Mouse (Mus musculus) midbrain, embryonic 15.5 days (tissue): Measurements from ENCODE around the gene Mlh1. TPM values are rescaled to one million over a fixed set of nuclear protein-coding genes. Genes with fewer than 3 reads are reported as not detected.

Source experiments
- ATAC-seq: fragments of 200-750 bp; cut with Nextera tagmentation; replicated peaks from 2 replicates; pipeline ENCODE4 v1.8.0; 2017; ENCODE audit warnings: moderate TSS enrichment
- H3K27ac ChIP-seq: fragments of 300-500 bp; sonication (generic); 2 replicates; pipeline ENCODE4 v1.5.1; 2015; ENCODE audit warnings: mild to moderate bottlenecking, inconsistent platforms
- H3K27me3 ChIP-seq: fragments of 300-500 bp; sonication (generic); replicated peaks from 2 replicates; pipeline ENCODE4 v1.6.1; 2015; ENCODE audit warnings: inconsistent platforms
- H3K36me3 ChIP-seq: fragments of 300-500 bp; sonication (generic); replicated peaks from 2 replicates; pipeline ENCODE4 v1.6.1; 2015; ENCODE audit warnings: inconsistent platforms
- H3K4me1 ChIP-seq: fragments of 300-500 bp; sonication (generic); 2 replicates; pipeline ENCODE4 v1.6.1; 2015; ENCODE audit warnings: inconsistent platforms
- H3K4me2 ChIP-seq: fragments of 300-500 bp; sonication (generic); 2 replicates; pipeline ENCODE4 v1.6.1; 2015; ENCODE audit warnings: inconsistent platforms, mild to moderate bottlenecking, moderate library complexity
- H3K4me3 ChIP-seq: fragments of 300-500 bp; sonication (generic); 2 replicates; pipeline ENCODE4 v1.5.1; 2015; ENCODE audit warnings: mild to moderate bottlenecking, inconsistent platforms
- H3K9ac ChIP-seq: fragments of 300-500 bp; sonication (generic); 2 replicates; pipeline ENCODE4 v1.6.1; 2015; ENCODE audit warnings: mild to moderate bottlenecking, inconsistent platforms
- H3K9me3 ChIP-seq: fragments of 300-500 bp; sonication (generic); 2 replicates; pipeline ENCODE4 v1.6.1; 2016; ENCODE audit warnings: inconsistent platforms
- WGBS: fragments of 180-500 bp; shearing (Covaris S2); methylation state at CpG from one replicate; pipeline ENCODE4 v1.1.7; 2015; ENCODE audit warnings: mixed read lengths; 5-methylcytosine and 5-hydroxymethylcytosine counted together
- polyA plus RNA-seq: library from polyadenylated mRNA; unstranded; fragments of >200 nt; fragmentation: Nextera tagmentation; extraction: Ambion mirVana; gene quantifications from 2 replicates; pipeline ENCODE4 v1.2.1, GENCODE M21; 2015

The Mlh1 gene
- polyA plus RNA-seq, 1 experiment from 2014 or later, result 31.3 TPM

DNA sequence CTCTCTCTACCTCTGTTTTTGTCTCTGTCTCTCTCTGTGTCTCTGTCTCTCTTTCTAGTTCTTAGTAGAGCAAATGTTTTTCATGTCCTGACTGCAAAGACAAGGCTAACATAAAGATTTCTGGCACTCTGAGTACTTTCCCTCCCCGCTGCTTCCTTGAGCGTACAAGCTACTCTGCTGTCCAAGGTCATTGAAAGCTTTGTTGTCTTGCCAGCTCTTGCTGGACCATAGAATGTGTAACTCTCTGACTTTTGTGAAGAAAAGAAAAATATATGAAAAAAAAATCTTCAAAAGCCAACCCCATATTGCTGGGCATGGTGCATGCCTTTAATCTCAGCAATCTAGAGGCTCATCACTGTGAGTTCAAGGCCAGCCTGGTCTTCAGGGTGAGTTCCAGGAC lies 27.0 kb upstream of the Mlh1 start:
- H3K36me3 ChIP-seq, result no peaks in the 10 kb centered on the region
- 71% methylated on average over 2 of the region's 2 CpGs for WGBS
- H3K9me3 ChIP-seq, result no peaks in the 10 kb centered on the region
- H3K4me1 ChIP-seq, result no peaks in the 10 kb centered on the region
- no peak overlapping the region for H3K4me3 ChIP-seq
- H3K27me3 ChIP-seq, result no peaks in the 10 kb centered on the region
- ATAC-seq, result no peak
- no peak overlapping the region for H3K9ac ChIP-seq
- H3K27ac ChIP-seq, result no peak overlapping the region
- no peak overlapping the region for H3K4me2 ChIP-seq

DNA sequence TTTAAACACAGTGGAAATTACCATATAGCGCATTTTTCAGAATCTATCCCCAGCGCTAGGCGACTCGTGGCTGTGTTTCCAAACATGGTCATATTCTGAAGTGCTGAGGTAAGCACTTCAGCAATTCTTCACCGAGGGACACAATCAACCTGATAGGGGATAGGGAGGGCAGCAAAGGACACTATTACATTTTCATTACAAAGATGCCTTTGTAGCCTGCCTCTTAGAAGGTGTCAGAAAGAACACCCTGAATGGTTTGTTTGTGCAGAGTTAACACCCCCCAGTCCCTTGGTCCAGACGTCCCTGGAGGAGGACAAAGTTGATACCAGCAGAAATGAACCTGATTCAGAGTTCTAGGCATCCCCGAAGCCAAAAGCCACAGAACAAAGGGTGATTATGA lies 24.8 kb upstream of the Mlh1 start:
- no peak overlapping the region for H3K9ac ChIP-seq
- WGBS, result 67% methylated on average over 7 of the region's 7 CpGs
- no peaks in the 10 kb centered on the region for H3K9me3 ChIP-seq
- H3K27me3 ChIP-seq, result no peaks in the 10 kb centered on the region
- H3K4me1 ChIP-seq, result no peaks in the 10 kb centered on the region
- no peak overlapping the region for H3K27ac ChIP-seq
- no peak overlapping the region for H3K4me3 ChIP-seq
- ATAC-seq, result no peak
- H3K36me3 ChIP-seq, result no peaks in the 10 kb centered on the region
- no peak overlapping the region for H3K4me2 ChIP-seq

DNA sequence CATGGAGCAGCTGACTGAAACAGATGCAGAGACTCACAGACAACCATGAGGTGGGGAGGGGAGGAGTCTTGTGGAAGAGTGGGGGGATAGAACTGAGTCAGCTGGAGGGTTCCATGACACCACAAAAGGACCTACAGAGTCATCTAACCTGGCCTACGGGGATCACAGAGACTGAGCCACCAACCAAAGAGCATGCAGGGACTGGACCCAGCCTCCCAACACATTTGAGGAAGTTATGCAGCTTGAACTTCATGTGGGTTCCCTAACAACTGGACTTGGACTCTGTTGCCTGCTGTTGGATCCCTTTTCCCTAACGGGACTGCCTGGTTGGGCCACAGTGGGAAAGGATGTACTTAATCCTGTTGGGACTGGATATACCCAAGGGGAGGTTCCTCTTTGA lies 23.7 kb upstream of the Mlh1 start:
- Histone ChIP-seq H3K9ac (no peak overlapping the region), H3K4me3 (no peak overlapping the region), H3K27ac (no peak overlapping the region), H3K4me2 (no peak overlapping the region), H3K4me1 (peaks cover 2% of the 10 kb centered on the region; the same call in 1 of the 2 replicates), H3K36me3 (no peaks in the 10 kb centered on the region), H3K9me3 (no peaks in the 10 kb centered on the region), H3K27me3 (no peaks in the 10 kb centered on the region)
- 75% methylated on average over 2 of the region's 2 CpGs for WGBS
- no peak for ATAC-seq

DNA sequence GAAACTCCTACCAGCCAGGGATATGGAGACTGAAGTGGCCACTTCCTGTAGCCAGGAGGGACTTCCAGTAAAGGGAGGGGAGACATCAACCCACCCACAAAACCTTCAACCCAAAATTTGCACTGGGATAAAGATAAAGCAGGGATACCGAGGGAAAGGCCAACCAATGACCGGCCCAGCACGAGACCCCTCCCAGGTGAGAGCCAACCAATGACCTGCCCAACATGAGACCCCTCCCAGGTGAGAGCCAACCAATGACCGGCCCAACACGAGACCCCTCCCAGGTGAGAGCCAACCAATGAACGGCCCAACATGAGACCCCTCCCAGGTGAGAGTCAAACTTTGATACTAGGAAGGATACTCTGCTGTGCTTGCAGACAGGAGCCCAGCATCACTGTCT lies 23.3 kb upstream of the Mlh1 start:
- H3K9ac ChIP-seq, result no peak overlapping the region
- no peaks in the 10 kb centered on the region for H3K27me3 ChIP-seq
- H3K4me1 ChIP-seq, result peaks cover 6% of the 10 kb centered on the region
- WGBS, result 91% methylated on average over 6 of the region's 6 CpGs
- no peak overlapping the region for H3K27ac ChIP-seq
- no peak overlapping the region for H3K4me3 ChIP-seq
- no peaks in the 10 kb centered on the region for H3K9me3 ChIP-seq
- ATAC-seq, result no peak
- H3K36me3 ChIP-seq, result no peaks in the 10 kb centered on the region
- H3K4me2 ChIP-seq, result no peak overlapping the region

DNA sequence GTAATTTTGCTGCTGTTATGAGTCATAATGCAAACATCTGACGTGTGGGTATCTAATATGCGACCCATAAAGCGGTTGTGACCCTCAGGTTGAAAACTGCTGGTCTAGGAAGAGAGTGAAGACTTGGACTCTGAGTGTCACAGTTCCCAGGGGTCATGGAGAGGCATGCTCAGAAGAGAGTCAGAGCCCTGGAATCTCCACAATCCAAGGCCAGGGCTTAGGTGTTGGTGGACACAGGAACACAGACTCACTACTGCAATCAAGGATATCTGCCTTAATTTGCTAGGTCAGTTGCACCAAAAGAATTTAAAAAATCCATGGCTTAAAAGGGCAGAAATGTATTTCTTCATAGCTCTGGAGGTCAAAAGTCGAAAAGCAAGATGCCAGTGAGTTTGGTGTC lies 21.6 kb upstream of the Mlh1 start:
- WGBS, result 86% methylated on average over 4 of the region's 4 CpGs
- H3K4me1 ChIP-seq, result peaks cover 11% of the 10 kb centered on the region

DNA sequence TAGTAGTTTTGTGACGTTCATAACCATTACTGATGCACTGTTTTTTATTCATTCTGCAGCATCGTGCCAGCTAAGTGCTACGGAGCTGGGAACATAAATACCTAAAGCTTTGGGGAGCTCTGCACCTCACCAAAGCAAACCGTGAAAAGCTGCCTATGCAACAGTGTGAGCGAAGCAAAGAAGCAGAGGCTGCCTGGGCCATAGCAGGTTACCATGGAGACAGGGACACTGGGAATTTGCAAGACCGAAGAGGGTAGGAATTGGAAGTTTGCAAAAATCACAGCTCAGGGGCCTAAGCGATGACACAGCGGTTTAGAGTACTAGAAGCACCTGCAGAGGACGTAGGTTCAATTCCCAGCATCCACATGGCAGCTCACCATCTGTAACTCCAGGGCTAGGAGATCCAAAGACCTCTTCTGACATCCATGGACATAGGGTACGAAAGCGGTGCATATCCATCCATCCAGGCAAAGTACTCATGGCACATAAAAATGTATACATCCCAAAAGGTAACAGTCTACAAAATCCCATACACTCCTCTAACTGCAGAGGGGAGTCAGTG lies 19.0 kb upstream of the Mlh1 start:
- H3K36me3 ChIP-seq, result no peaks in the 10 kb centered on the region
- no peaks in the 10 kb centered on the region for H3K27me3 ChIP-seq
- H3K9me3 ChIP-seq, result no peaks in the 10 kb centered on the region
- H3K9ac ChIP-seq, result no peak overlapping the region
- H3K4me1 ChIP-seq, result peaks cover 17% of the 10 kb centered on the region
- H3K4me3 ChIP-seq, result no peak overlapping the region
- no peak overlapping the region for H3K4me2 ChIP-seq
- ATAC-seq, result peak; percentile 67; the same call in 1 of the 2 replicates
- no peak overlapping the region for H3K27ac ChIP-seq
- WGBS, result 57% methylated on average over 11 of the region's 11 CpGs

More for the DNA sequence above, 21.6 kb upstream of the Mlh1 start:
- Histone ChIP-seq H3K36me3 (no peaks in the 10 kb centered on the region), H3K4me3 (no peak overlapping the region), H3K9me3 (no peaks in the 10 kb centered on the region), H3K4me2 (no peak overlapping the region), H3K27ac (no peak overlapping the region), H3K9ac (no peak overlapping the region), H3K27me3 (no peaks in the 10 kb centered on the region)
- ATAC-seq, result no peak

DNA sequence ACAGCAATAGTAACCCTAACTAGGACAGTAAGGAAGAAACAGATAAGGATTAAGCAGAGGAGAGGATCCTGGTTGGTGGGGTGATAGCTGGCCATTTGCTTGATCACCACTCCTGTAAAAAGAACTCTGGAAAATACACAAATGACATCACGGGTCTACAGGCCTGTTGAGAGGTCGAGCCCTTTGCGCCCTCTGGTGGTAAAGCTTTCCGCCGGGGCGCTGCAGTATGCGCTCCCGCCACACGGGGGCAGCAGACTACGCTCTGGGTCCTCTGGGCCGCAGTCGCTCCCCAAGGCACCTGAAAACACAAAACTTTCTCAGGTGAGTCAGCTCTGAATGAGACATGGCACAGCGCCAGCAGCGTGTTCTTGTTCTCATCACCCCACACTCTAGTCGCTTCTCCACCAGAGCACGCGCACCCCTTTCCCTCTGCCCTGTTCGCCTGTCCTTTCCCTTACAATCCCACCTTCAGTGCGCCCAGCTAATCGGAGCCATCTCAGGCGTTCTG lies 18.3 kb upstream of the Mlh1 start:
- Histone ChIP-seq H3K4me2 (peak overlapping the region; percentile 17; the same call in 1 of the 2 replicates), H3K27ac (no peak overlapping the region), H3K36me3 (no peaks in the 10 kb centered on the region), H3K27me3 (no peaks in the 10 kb centered on the region), H3K9ac (no peak overlapping the region), H3K4me3 (no peak overlapping the region), H3K4me1 (peaks cover 23% of the 10 kb centered on the region), H3K9me3 (no peaks in the 10 kb centered on the region)
- WGBS, result 17% methylated on average over 21 of the region's 21 CpGs
- ATAC-seq, result peak; percentile 59

DNA sequence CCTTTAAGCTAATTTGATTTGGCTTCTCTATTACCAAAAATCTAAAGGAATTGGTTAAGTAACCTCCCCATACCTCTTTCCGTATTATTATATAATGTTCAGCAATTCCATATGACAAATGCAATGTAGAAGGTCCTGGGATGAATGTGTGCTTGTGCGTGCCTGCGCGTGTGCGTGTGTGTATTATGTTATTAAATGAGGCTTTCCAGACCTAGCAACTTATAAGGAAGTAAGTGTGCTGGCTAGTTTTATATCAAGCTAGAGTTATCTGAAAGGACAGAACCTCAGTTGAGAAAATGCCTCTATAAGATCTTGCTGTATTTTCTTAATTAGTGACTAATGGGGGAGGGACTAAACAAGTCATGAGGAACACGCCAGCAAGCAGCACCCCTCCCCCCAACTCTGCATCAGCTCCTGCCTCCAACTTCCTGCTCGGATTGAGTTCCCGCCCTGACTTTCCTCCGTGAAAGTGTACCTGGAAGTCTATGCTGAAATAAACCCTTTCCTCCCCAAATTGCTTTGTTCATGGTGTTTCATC lies 17.8 kb upstream of the Mlh1 start:
- no peaks in the 10 kb centered on the region for H3K36me3 ChIP-seq
- no peak overlapping the region for H3K4me3 ChIP-seq
- H3K4me1 ChIP-seq, result peaks cover 24% of the 10 kb centered on the region
- no peak overlapping the region for H3K9ac ChIP-seq
- no peaks in the 10 kb centered on the region for H3K27me3 ChIP-seq
- H3K9me3 ChIP-seq, result no peaks in the 10 kb centered on the region
- WGBS, result 56% methylated on average over 9 of the region's 9 CpGs
- peak overlapping the region; percentile 17; the same call in 1 of the 2 replicates for H3K4me2 ChIP-seq
- no peak overlapping the region for H3K27ac ChIP-seq
- ATAC-seq, result no peak

DNA sequence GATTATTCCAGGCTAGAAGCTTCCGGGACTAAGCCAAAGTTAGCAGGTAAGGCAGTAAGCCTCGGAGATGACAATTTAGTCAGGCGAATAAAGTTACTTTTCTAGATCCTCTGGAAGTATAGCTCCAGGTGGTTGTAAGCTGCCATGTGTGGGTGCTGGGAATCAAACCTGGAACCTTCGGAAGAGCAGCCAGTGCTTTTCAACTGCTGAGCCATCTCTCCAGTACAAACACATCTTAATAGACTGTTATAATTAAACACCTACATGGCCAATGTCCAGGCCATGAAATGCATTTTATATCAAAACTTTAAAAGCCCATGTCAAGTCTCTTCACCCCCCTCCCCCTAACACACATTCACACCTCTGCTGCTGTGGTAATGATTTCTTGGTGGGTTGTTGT lies 16.4 kb upstream of the Mlh1 start:
- no peak overlapping the region for H3K27ac ChIP-seq
- H3K4me2 ChIP-seq, result no peak overlapping the region
- no peak for ATAC-seq
- H3K27me3 ChIP-seq, result no peaks in the 10 kb centered on the region
- H3K4me3 ChIP-seq, result no peak overlapping the region
- WGBS, result 91% methylated on average over 4 of the region's 4 CpGs
- H3K9ac ChIP-seq, result no peak overlapping the region
- H3K4me1 ChIP-seq, result peaks cover 24% of the 10 kb centered on the region
- H3K36me3 ChIP-seq, result no peaks in the 10 kb centered on the region
- no peaks in the 10 kb centered on the region for H3K9me3 ChIP-seq

DNA sequence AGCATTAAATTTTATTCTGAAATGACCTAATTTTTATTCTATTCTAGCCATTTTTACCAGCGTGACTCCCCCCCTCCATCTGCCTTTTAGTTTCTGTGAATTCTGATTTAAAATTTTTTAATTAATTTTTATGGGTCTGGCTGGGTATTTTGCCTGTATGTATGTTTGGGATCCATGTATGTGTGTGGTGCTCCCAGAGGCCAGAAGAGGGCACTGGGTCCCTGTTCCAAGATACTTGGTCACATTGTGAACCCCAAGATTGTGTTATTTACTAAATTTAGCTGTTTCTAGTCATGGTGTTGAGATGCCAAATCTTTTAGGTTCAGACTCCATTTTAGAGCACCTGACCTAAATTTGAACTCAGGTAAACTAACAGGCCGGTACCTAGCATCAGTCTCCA lies 14.9 kb upstream of the Mlh1 start:
- Histone ChIP-seq H3K36me3 (no peaks in the 10 kb centered on the region), H3K4me1 (peaks cover 24% of the 10 kb centered on the region), H3K4me2 (no peak overlapping the region), H3K27ac (peak overlapping the region; percentile 78; the same call in 1 of the 2 replicates), H3K9me3 (no peaks in the 10 kb centered on the region), H3K27me3 (no peaks in the 10 kb centered on the region), H3K9ac (no peak overlapping the region), H3K4me3 (no peak overlapping the region)
- no peak for ATAC-seq
- 79% methylated on average over 2 of the region's 2 CpGs for WGBS

DNA sequence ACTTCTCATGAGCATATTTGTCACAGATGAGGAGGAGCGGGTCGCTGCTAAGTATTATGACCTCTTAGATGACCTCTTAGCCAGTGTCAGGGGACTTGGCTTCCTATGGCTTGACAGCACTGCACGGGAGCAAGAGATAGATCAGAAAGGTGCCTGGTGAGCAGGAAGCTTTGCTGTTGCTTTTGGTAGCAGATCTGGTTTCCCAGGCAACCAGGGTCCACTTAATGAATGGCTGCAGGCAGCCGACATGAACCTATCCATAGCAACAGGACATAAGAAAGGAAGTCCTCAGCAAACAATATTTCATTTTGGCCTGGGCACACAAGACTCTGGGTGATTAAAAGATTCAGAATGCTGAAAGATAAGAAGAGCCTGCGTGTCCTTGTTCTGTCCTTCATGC lies 14.1 kb upstream of the Mlh1 start:
- H3K36me3 ChIP-seq, result no peaks in the 10 kb centered on the region
- H3K4me3 ChIP-seq, result no peak overlapping the region
- H3K27me3 ChIP-seq, result no peaks in the 10 kb centered on the region
- peak overlapping the region; percentile 2; the same call in 1 of the 2 replicates for H3K4me2 ChIP-seq
- ATAC-seq, result peak; percentile 27; the same call in 1 of the 2 replicates
- H3K4me1 ChIP-seq, result peaks cover 24% of the 10 kb centered on the region
- no peaks in the 10 kb centered on the region for H3K9me3 ChIP-seq
- WGBS, result 7% methylated on average over 5 of the region's 5 CpGs
- H3K27ac ChIP-seq, result peak overlapping the region; percentile 78
- no peak overlapping the region for H3K9ac ChIP-seq

DNA sequence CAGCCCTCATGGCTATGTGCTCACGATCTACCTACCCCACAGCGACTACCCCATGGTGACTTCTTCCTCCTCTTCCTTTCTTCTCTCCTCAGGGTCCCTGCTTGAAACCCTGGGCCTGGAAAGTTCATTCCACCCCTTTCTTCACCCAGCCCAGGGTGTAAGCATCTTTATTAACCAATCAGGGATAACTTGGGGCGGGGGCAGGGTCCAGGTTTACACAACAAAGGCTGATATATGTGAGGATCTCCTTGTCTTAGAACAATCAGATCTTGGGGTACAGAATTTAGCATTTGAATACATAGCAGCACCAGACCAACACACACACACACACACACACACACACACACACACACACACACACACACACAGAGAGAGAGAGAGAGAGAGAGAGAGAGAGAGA lies 13.5 kb upstream of the Mlh1 start:
- no peak overlapping the region for H3K9ac ChIP-seq
- no peak overlapping the region for H3K4me3 ChIP-seq
- WGBS, result 20% methylated on average over 3 of the region's 3 CpGs
- H3K4me2 ChIP-seq, result no peak overlapping the region
- no peaks in the 10 kb centered on the region for H3K9me3 ChIP-seq
- no peaks in the 10 kb centered on the region for H3K27me3 ChIP-seq
- ATAC-seq, result peak; percentile 33; the same call in 1 of the 2 replicates
- H3K36me3 ChIP-seq, result no peaks in the 10 kb centered on the region
- H3K27ac ChIP-seq, result peak overlapping the region; percentile 58; the same call in 1 of the 2 replicates
- peaks cover 20% of the 10 kb centered on the region for H3K4me1 ChIP-seq

DNA sequence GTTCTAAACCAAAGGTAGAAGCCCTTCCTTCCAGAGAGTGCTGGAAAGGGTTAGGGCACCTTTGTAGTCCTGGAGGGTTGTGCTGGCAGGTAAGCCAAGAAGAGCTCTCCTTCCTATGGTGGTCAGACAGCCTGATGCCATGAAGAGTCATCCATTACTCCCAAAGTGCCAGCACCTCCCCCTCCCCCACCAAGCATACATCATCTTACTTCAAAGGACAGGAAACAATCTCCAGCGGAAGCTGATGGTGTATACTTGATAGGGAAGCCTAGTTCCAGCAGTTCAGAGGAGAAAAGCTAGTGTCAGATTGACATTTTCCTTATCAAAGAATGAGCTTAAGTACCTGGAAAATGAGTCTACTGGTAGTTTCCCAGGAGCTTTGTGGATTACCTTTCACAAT lies 3.6 kb upstream of the Mlh1 start:
- 0 out of 2 replicates have a peak overlapping the region, but pooled peaks have one; percentile 14 for H3K9ac ChIP-seq
- H3K4me1 ChIP-seq, result peaks cover 52% of the 10 kb centered on the region
- H3K27me3 ChIP-seq, result no peaks in the 10 kb centered on the region
- 63% methylated on average over 1 of the region's 1 CpGs for WGBS
- peak overlapping the region; percentile 76 for H3K4me2 ChIP-seq
- ATAC-seq, result no peak
- no peaks in the 10 kb centered on the region for H3K9me3 ChIP-seq
- H3K36me3 ChIP-seq, result peaks cover 16% of the 10 kb centered on the region
- H3K27ac ChIP-seq, result no peak overlapping the region
- H3K4me3 ChIP-seq, result peak overlapping the region; percentile 11; the same call in 1 of the 2 replicates
